Mouse (Mus musculus): ENCODE data around the gene Crx. TPM values are rescaled to one million over a fixed set of nuclear protein-coding genes. Genes with fewer than 3 reads are reported as not detected.

The Crx gene
- polyA plus RNA-seq (2015; fragmentation: Illumina TruSeq; extraction: RNeasy Lipid Tissue Mini Kit (QIAGEN cat#74804); ENCODE audit: insufficient read depth, low replicate concordance) = not detected

DNA sequence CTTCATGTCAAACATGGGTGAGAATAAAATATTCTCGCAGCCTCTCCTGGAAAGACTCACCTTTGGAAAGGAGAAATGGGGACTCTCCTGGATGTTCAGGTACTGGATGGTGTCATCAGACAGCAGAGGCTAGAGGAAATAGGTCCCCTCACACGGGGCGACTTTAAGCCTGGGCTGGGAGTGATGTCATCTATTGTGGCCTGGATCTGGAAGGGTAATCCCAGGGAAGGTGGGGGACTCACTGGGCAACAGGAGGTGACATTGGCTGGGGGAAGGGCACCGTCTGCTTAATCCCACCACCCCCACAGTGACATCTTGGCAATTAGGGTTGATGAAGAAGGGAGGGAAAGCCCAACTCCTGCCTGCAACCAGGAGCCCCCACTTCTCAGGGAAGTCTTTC lies at the start of gene Crx:
TSS of gene Crx (minus strand) at position 213 of the 400 bp plus-strand sequence.

DNA sequence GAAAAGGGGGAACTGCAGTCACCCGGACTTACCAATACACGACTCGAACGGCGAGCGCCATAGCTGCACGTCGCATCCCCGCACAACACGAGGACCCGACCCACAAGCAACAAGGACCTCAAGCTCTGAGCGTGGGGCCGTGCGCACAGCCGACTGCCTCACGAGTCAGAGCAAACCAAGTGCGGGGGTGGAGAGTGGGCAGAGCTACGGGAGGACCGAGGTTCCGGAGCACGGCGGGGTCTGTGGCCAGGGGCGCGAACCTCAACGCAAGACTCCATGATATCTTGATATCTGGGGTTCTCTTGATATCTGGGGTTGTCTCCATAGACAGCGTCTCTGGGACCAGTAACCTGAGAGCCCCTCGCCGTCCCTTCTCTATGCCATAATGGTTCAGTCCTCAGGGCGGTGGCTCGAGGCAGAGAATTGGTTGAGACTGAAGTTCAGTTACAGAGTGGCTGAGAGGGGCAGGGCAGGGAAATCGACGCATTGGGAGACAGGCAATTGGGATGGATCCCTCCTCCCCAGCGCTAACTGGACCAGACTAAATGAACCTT lies 42.5 kb upstream of the Crx start, which contains the start of gene Selenow:
TSS of gene Selenow (minus strand) at position 183 of the 554 bp plus-strand sequence.

DNA sequence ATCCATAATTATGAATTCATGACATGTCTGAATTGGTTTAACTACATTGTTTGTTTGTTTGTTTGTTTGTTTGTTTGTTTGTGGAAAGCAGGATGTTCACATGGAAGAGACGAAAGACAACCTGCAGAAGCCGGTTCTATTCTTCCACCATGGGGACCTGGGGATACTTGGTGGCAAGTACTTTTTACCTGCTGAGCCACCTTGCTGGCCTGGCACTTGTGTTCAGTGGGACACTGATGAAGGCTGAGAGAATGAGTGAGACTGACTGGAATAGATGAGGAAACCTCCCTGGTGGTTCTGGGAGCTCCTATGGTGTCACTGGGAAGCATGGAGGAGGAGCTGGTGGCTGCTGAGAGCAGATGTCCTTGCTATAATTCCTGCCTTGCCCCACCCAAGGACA lies 2.5 kb upstream of the Crx start, which contains the start of gene Crxos:
TSS of gene Crxos (plus strand) at position 301 of the 400 bp plus-strand sequence.

DNA sequence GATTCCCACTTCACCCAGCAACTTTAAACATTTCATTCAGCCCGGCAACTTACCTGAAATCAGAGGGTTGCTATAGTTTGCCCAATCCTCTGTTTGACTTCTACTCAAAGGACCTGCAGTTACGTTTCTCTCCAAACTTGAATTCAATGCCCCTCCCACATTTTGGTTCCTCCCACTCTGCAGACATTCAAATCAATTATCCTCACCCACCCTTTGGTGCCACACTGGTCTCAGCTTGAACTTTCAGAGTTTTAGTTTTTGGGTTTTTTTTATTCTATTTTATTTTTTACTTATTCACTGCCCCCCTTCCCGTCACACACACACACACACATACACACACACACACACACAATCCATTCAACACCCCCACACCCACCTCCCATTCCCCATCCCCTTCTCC lies 40.2 kb downstream of the Crx start, which contains the start of gene Obox6:
TSS of gene Obox6 (minus strand) at position 101 of the 400 bp plus-strand sequence.

Other genes with a start within 250 kb of the Crx start
- gene Obox3, start 240.1 kb downstream of the Crx start, polyA plus RNA-seq (2015; fragmentation: Illumina TruSeq; extraction: RNeasy Lipid Tissue Mini Kit (QIAGEN cat#74804); ENCODE audit: insufficient read depth, low replicate concordance) = not detected
- gene Obox5, start 129.8 kb downstream of the Crx start, polyA plus RNA-seq (2015; fragmentation: Illumina TruSeq; extraction: RNeasy Lipid Tissue Mini Kit (QIAGEN cat#74804); ENCODE audit: insufficient read depth, low replicate concordance) = not detected
- gene Obox6, start 40.3 kb downstream of the Crx start, polyA plus RNA-seq (2015; fragmentation: Illumina TruSeq; extraction: RNeasy Lipid Tissue Mini Kit (QIAGEN cat#74804); ENCODE audit: insufficient read depth, low replicate concordance) = not detected
- not detected for gene Crxos, start 2.6 kb upstream of the Crx start, polyA plus RNA-seq (2015; fragmentation: Illumina TruSeq; extraction: RNeasy Lipid Tissue Mini Kit (QIAGEN cat#74804); ENCODE audit: insufficient read depth, low replicate concordance)
- 170 TPM for gene Selenow, start 42.4 kb upstream of the Crx start, polyA plus RNA-seq (2015; fragmentation: Illumina TruSeq; extraction: RNeasy Lipid Tissue Mini Kit (QIAGEN cat#74804); ENCODE audit: insufficient read depth, low replicate concordance)
- 99.8 TPM for gene Nop53, start 66.1 kb upstream of the Crx start, polyA plus RNA-seq (2015; fragmentation: Illumina TruSeq; extraction: RNeasy Lipid Tissue Mini Kit (QIAGEN cat#74804); ENCODE audit: insufficient read depth, low replicate concordance)
- gene Ehd2, start 87.6 kb upstream of the Crx start, polyA plus RNA-seq (2015; fragmentation: Illumina TruSeq; extraction: RNeasy Lipid Tissue Mini Kit (QIAGEN cat#74804); ENCODE audit: insufficient read depth, low replicate concordance) = 13.3 TPM
- 7.6 TPM for gene Bicra, start 168.0 kb upstream of the Crx start, polyA plus RNA-seq (2015; fragmentation: Illumina TruSeq; extraction: RNeasy Lipid Tissue Mini Kit (QIAGEN cat#74804); ENCODE audit: insufficient read depth, low replicate concordance)
- gene Zfp541, start 181.8 kb upstream of the Crx start, polyA plus RNA-seq (2015; fragmentation: Illumina TruSeq; extraction: RNeasy Lipid Tissue Mini Kit (QIAGEN cat#74804); ENCODE audit: insufficient read depth, low replicate concordance) = not detected
- gene Napa, start 218.5 kb upstream of the Crx start, polyA plus RNA-seq (2015; fragmentation: Illumina TruSeq; extraction: RNeasy Lipid Tissue Mini Kit (QIAGEN cat#74804); ENCODE audit: insufficient read depth, low replicate concordance) = 60.6 TPM
- gene Kptn, start 239.9 kb upstream of the Crx start, polyA plus RNA-seq (2015; fragmentation: Illumina TruSeq; extraction: RNeasy Lipid Tissue Mini Kit (QIAGEN cat#74804); ENCODE audit: insufficient read depth, low replicate concordance) = 29.5 TPM
- gene Slc8a2, start 249.9 kb upstream of the Crx start, polyA plus RNA-seq (2015; fragmentation: Illumina TruSeq; extraction: RNeasy Lipid Tissue Mini Kit (QIAGEN cat#74804); ENCODE audit: insufficient read depth, low replicate concordance) = 0.66 TPM